Mouse (Mus musculus): ENCODE measurements at regions not wholly inside any gene's neighbourhood (a gene's known extent, or its start where the extent isn't known, plus 50 kb on each side); places are given as distances from the start of the nearest gene placed in this dataset.

GRCm38 (mm10) chr4:95144440-95144839 is 92.4 kb upstream of the Jun start (continued):
- TF ChIP-seq JUND (conservative IDR thresholded peaks at IDR 0.05; ENCODE audit: low read depth, low read length), result no peak

- no peaks in the 10 kb centered on the region for H3K4me1 ChIP-seq (ENCODE audit: control insufficient read depth in 1 of 2, insufficient read depth in 2 of 2)
- H3K4me3 ChIP-seq (replicated peaks in 1 of 3; ENCODE audit: low read depth in 2 of 3, low read length in 2 of 3, poor library complexity in 1 of 3), result no peak overlapping the region
- H3K4me2 ChIP-seq (ENCODE audit: insufficient read depth, low read depth, poor library complexity, severe bottlenecking), result no peak overlapping the region
- dilution Hi-C loops (cut with MboI; ENCODE audit: extremely low pct_ligation_motif_present, extremely low pct_unique_long_range_greater_than_20kb, low sequenced_read_pairs) (no loop called here), in situ Hi-C loops (cut with MboI; ENCODE audit: low pct_ligation_motif_present, low pct_unique_long_range_greater_than_20kb, low sequenced_read_pairs) (no loop called here)
- H3K9me3 ChIP-seq (replicated peaks; ENCODE audit: low read length), result no peaks in the 10 kb centered on the region
- H3K9ac ChIP-seq (ENCODE audit: insufficient read depth, low read depth), result no peak overlapping the region
- H3K27ac ChIP-seq (ENCODE audit: insufficient read depth, low read depth), result no peak overlapping the region
- no peak for TF ChIP-seq UBTF (IDR thresholded peaks at IDR 0.05; ENCODE audit: low read depth, low read length)
- no peak for TF ChIP-seq JUN (IDR thresholded peaks at IDR 0.05; ENCODE audit: insufficient read depth, low read depth, low read length)
- TF ChIP-seq MEF2A (IDR thresholded peaks at IDR 0.05; ENCODE audit: borderline replicate concordance, low read depth, low read length), result no peak
- no peak for TF ChIP-seq SIN3A (IDR thresholded peaks at IDR 0.05; ENCODE audit: low read length)
- TF ChIP-seq KAT2A (IDR thresholded peaks at IDR 0.05; ENCODE audit: insufficient replicate concordance, low read length), result no peak
- TF ChIP-seq HCFC1 (IDR thresholded peaks at IDR 0.05; ENCODE audit: low read depth, low read length), result no peak
- TF ChIP-seq ZKSCAN1 (IDR thresholded peaks at IDR 0.05; ENCODE audit: borderline replicate concordance, low read depth, low read length), result no peak
- no peaks in the 10 kb centered on the region for H3K36me3 ChIP-seq (replicated peaks in 1 of 2; ENCODE audit: control insufficient read depth in 1 of 2, insufficient read depth in 1 of 2, low read length in 1 of 2)
- H3K27me3 ChIP-seq (replicated peaks), result no peaks in the 10 kb centered on the region
- no peaks in the 10 kb centered on the region for H3K79me2 ChIP-seq (replicated peaks; ENCODE audit: control insufficient read depth, extremely low read depth, insufficient read depth, poor library complexity, severe bottlenecking)
- DNase-seq (ENCODE audit: extremely low read depth), result no peak
These were observed 94.2 kb upstream of the Jun start for GRCm38 (mm10) chr4:95146268-95146667.

- in situ Hi-C loops (cut with MboI; ENCODE audit: low pct_ligation_motif_present, low pct_unique_long_range_greater_than_20kb, low sequenced_read_pairs) (no loop called here), dilution Hi-C loops (cut with MboI; ENCODE audit: extremely low pct_ligation_motif_present, extremely low pct_unique_long_range_greater_than_20kb, low sequenced_read_pairs) (no loop called here)
- no peaks in the 10 kb centered on the region for H3K36me3 ChIP-seq (replicated peaks in 1 of 2; ENCODE audit: control insufficient read depth in 1 of 2, insufficient read depth in 1 of 2, low read length in 1 of 2)
- no peaks in the 10 kb centered on the region for H3K9me3 ChIP-seq (replicated peaks; ENCODE audit: low read length)
- no peak overlapping the region for H3K27ac ChIP-seq (ENCODE audit: insufficient read depth, low read depth)
- H3K4me3 ChIP-seq (replicated peaks in 1 of 3; ENCODE audit: low read depth in 2 of 3, low read length in 2 of 3, poor library complexity in 1 of 3), result no peak overlapping the region
- no peaks in the 10 kb centered on the region for H3K27me3 ChIP-seq (replicated peaks)
- H3K79me2 ChIP-seq (replicated peaks; ENCODE audit: control insufficient read depth, extremely low read depth, insufficient read depth, poor library complexity, severe bottlenecking), result no peaks in the 10 kb centered on the region
- TF ChIP-seq PAX5 (IDR thresholded peaks at IDR 0.05; ENCODE audit: low read length), result no peak
- TF ChIP-seq ELF1 (IDR thresholded peaks at IDR 0.05; ENCODE audit: low read depth, low read length), result no peak
- no peak for TF ChIP-seq IRF4 (IDR thresholded peaks at IDR 0.05; ENCODE audit: low read depth, low read length)
- no peak for TF ChIP-seq HCFC1 (IDR thresholded peaks at IDR 0.05; ENCODE audit: low read depth, low read length)
- no peak for TF ChIP-seq ZMIZ1 (IDR thresholded peaks at IDR 0.05; ENCODE audit: low read depth, low read length)
- no peak for TF ChIP-seq RAD21 (IDR thresholded peaks at IDR 0.05; ENCODE audit: low read depth, low read length)
- no peak for TF ChIP-seq POLR2AphosphoS2 (IDR thresholded peaks at IDR 0.05; ENCODE audit: low read depth, low read length)
- no peak for TF ChIP-seq MAFK (IDR thresholded peaks at IDR 0.05; ENCODE audit: insufficient replicate concordance, low read length)
- TF ChIP-seq MXI1 (IDR thresholded peaks at IDR 0.05; ENCODE audit: low read depth, low read length), result no peak
- TF ChIP-seq ETS1 (conservative IDR thresholded peaks at IDR 0.05; ENCODE audit: low read depth, low read length), result no peak
- no peak for TF ChIP-seq NRF1 (IDR thresholded peaks at IDR 0.05; ENCODE audit: low read depth, low read length)
- TF ChIP-seq E2F4 (IDR thresholded peaks at IDR 0.05; ENCODE audit: insufficient replicate concordance, low read depth, low read length), result no peak
- TF ChIP-seq JUN (IDR thresholded peaks at IDR 0.05; ENCODE audit: insufficient read depth, low read depth, low read length), result no peak
- no peak for TF ChIP-seq GABPA (IDR thresholded peaks at IDR 0.05; ENCODE audit: insufficient replicate concordance, low read depth, low read length)
- no peak for TF ChIP-seq RCOR1 (conservative IDR thresholded peaks at IDR 0.05; ENCODE audit: low read depth, low read length)
- TF ChIP-seq CTCF (conservative IDR thresholded peaks at IDR 0.05 in 1 of 2, IDR thresholded peaks at IDR 0.05 in 1 of 2; ENCODE audit: low read depth in 2 of 2, low read length in 2 of 2), result no peak
- no peak for TF ChIP-seq KAT2A (IDR thresholded peaks at IDR 0.05; ENCODE audit: insufficient replicate concordance, low read length)
- no peak for TF ChIP-seq SIN3A (IDR thresholded peaks at IDR 0.05; ENCODE audit: low read length)
- no peak for TF ChIP-seq MYC (IDR thresholded peaks at IDR 0.05; ENCODE audit: low read depth, low read length)
- no peak for TF ChIP-seq MAZ (IDR thresholded peaks at IDR 0.05; ENCODE audit: low read depth, low read length)
- H3K4me2 ChIP-seq (ENCODE audit: insufficient read depth, low read depth, poor library complexity, severe bottlenecking), result no peak overlapping the region
- DNase-seq (ENCODE audit: extremely low read depth), result no peak
- no peak overlapping the region for H3K9ac ChIP-seq (ENCODE audit: insufficient read depth, low read depth)
- H3K4me1 ChIP-seq (ENCODE audit: control insufficient read depth in 1 of 2, insufficient read depth in 2 of 2), result peaks cover 0 to 12% of the 10 kb centered on the region in 2 experiments; a peak in 3 of 4 replicates
These were observed 96.6 kb upstream of the Jun start for GRCm38 (mm10) chr4:95148665-95149064.
